8 mouse cellular contexts compared by ENCODE assay signal in the genomic region with DNA sequence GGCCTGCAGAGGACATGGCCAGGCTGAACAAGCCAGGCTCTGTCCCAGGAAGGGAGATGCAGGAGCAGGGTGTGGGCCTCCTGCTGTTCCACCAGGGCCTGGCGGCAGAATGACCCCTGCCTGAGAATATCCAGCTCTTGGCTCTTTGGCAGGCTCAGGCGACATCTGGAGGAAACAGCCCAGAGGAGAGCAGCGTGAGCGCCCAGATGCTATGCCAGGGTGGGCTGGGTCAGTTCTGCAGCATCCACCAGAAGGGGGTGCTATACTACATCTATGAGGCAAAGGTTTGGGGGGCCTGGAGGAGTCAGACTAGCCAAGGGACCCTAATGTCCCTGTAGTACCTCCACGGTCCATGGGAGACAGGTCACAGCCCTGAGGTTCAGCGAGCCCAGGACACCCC. TPM values are rescaled to one million over a fixed set of nuclear protein-coding genes. Genes with fewer than 3 reads are reported as not detected.
DNase-seq lines count a peak whose midpoint lies in the region; ATAC-seq and TF ChIP-seq lines count a peak whose summit lies in the region.

No protein-coding gene starts in this region.

- no peak overlapping the region for H3K4me3 ChIP-seq in embryonic facial prominence, embryonic 11.5 days (ENCODE audit: low read depth, low read length)
- H3K4me3 ChIP-seq in heart, postnatal 0 days (ENCODE audit: low read depth, low read length), result no peak overlapping the region
- 0 out of 2 replicates have a peak overlapping the region, but pooled peaks have one; percentile 5 for H3K4me3 ChIP-seq in midbrain, embryonic 10.5 days

- H3K27ac ChIP-seq in embryonic facial prominence, embryonic 11.5 days (replicated peaks; ENCODE audit: low read depth, low read length), result no peak overlapping the region
- 0 out of 2 replicates have a peak overlapping the region, but pooled peaks have one; percentile 20 for H3K27ac ChIP-seq in heart, postnatal 0 days (ENCODE audit: low read depth)
- peak overlapping the region; percentile 46; the same call in 1 of the 2 replicates for H3K27ac ChIP-seq in midbrain, embryonic 10.5 days (replicated peaks)

- H3K9me3 ChIP-seq in embryonic facial prominence, embryonic 11.5 days (replicated peaks; ENCODE audit: control insufficient read depth, low read length), result no peaks in the 10 kb centered on the region
- H3K9me3 ChIP-seq in heart, postnatal 0 days (replicated peaks; ENCODE audit: control insufficient read depth, low read length), result no peaks in the 10 kb centered on the region
- no peaks in the 10 kb centered on the region for H3K9me3 ChIP-seq in midbrain, embryonic 10.5 days (replicated peaks)

- WGBS in embryonic facial prominence, embryonic 11.5 days, result 32% methylated on average over 6 of the region's 6 CpGs
- WGBS in heart, postnatal 0 days, result 23% methylated on average over 6 of the region's 6 CpGs
- 39% methylated on average over 6 of the region's 6 CpGs for WGBS in midbrain, embryonic 10.5 days

- H3K27me3 ChIP-seq in embryonic facial prominence, embryonic 11.5 days (ENCODE audit: control insufficient read depth, insufficient read depth, low read length), result no peaks in the 10 kb centered on the region
- H3K27me3 ChIP-seq in heart, postnatal 0 days (ENCODE audit: control insufficient read depth, insufficient read depth, low read length), result no peaks in the 10 kb centered on the region
- no peaks in the 10 kb centered on the region for H3K27me3 ChIP-seq in midbrain, embryonic 10.5 days (ENCODE audit: low read depth, poor library complexity, severe bottlenecking)

- no peak overlapping the region for H3K4me2 ChIP-seq in embryonic facial prominence, embryonic 11.5 days (ENCODE audit: low read depth, low read length)
- H3K4me2 ChIP-seq in heart, postnatal 0 days (ENCODE audit: low read depth, low read length), result no peak overlapping the region

- DNase-seq in urinary bladder, postnatal 14 days (ENCODE audit: low spot score), result peak; percentile 48
- DNase-seq in urinary bladder, postnatal 10 days (ENCODE audit: low spot score), result no peak
- peak; percentile 80 for DNase-seq in embryonic facial prominence, embryonic 11.5 days (ENCODE audit: low spot score)
- peak; percentile 69 for DNase-seq in heart, postnatal 0 days (ENCODE audit: low spot score)
- DNase-seq in kidney, postnatal 25 days, result peak; percentile 60 to 69
- DNase-seq in midbrain, embryonic 10.5 days (ENCODE audit: low spot score), result peak; percentile 61
- DNase-seq in thymus, postnatal 25 days, result peak; percentile 71
- no peak for DNase-seq in cerebellum, adult 18-20 months

- no peak overlapping the region for H3K9ac ChIP-seq in embryonic facial prominence, embryonic 11.5 days (replicated peaks; ENCODE audit: low read length)
- no peak overlapping the region for H3K9ac ChIP-seq in heart, postnatal 0 days (replicated peaks; ENCODE audit: low read depth, low read length)

- peaks cover 26% of the 10 kb centered on the region for H3K36me3 ChIP-seq in embryonic facial prominence, embryonic 11.5 days (replicated peaks; ENCODE audit: control insufficient read depth, insufficient read depth, low read depth, low read length)
- H3K36me3 ChIP-seq in heart, postnatal 0 days (replicated peaks; ENCODE audit: control insufficient read depth, insufficient read depth, low read length), result peaks cover 78% of the 10 kb centered on the region
- peaks cover 98% of the 10 kb centered on the region for H3K36me3 ChIP-seq in midbrain, embryonic 10.5 days

- no peak for TF ChIP-seq EP300 in heart, postnatal 0 days (IDR thresholded peaks at IDR 0.05; ENCODE audit: low read depth)

- 0 out of 2 replicates have a peak, but pooled peaks have one; percentile 18 for ATAC-seq in embryonic facial prominence, embryonic 11.5 days (replicated peaks; ENCODE audit: insufficient number of reproducible peaks, low FRiP score, low TSS enrichment, low read depth)
- ATAC-seq in heart, postnatal 0 days (ENCODE audit: insufficient read depth, low read depth), result peak; percentile 63

- peaks cover 2% of the 10 kb centered on the region; the same call in 1 of the 2 replicates for H3K4me1 ChIP-seq in embryonic facial prominence, embryonic 11.5 days (ENCODE audit: control insufficient read depth, insufficient read depth, low read length)
- no peaks in the 10 kb centered on the region; the same call in 1 of the 2 replicates for H3K4me1 ChIP-seq in heart, postnatal 0 days (ENCODE audit: control insufficient read depth, insufficient read depth)
- peaks cover 44% of the 10 kb centered on the region for H3K4me1 ChIP-seq in midbrain, embryonic 10.5 days

- peak; percentile 56 for TF ChIP-seq CTCF in heart, postnatal 0 days (IDR thresholded peaks at IDR 0.05; ENCODE audit: low read depth)

RNA-seq across cellular contexts. Expression of gene Rcor2, which starts 12.0 kb away (rescaled TPM):
- polyA plus RNA-seq in embryonic facial prominence, embryonic 11.5 days (2014; fragmentation: Nextera tagmentation; extraction: Ambion mirVana), result 17.6 and 18.8 TPM in 2 replicates
- 18.5 and 40.0 TPM in 2 replicates for total RNA-seq in heart, postnatal 0 days (2014; rRNA removed; ENCODE audit: low replicate concordance)
- polyA plus RNA-seq in heart, postnatal 0 days (2015; fragmentation: Nextera tagmentation; extraction: Ambion mirVana), result 8.5 and 9.7 TPM in 2 replicates
- polyA plus RNA-seq in midbrain, embryonic 10.5 days (2016; fragmentation: Nextera tagmentation; extraction: Ambion mirVana), result 62.2 and 73.1 TPM in 2 replicates

RNA-seq across cellular contexts. Expression of gene Naa40, which starts 38.1 kb away (rescaled TPM):
- 82.9 and 88.0 TPM in 2 replicates for polyA plus RNA-seq in embryonic facial prominence, embryonic 11.5 days (2014; fragmentation: Nextera tagmentation; extraction: Ambion mirVana)
- 30.2 and 44.0 TPM in 2 replicates for total RNA-seq in heart, postnatal 0 days (2014; rRNA removed; ENCODE audit: low replicate concordance)
- polyA plus RNA-seq in heart, postnatal 0 days (2015; fragmentation: Nextera tagmentation; extraction: Ambion mirVana), result 27.8 and 30.4 TPM in 2 replicates
- 105 and 107 TPM in 2 replicates for polyA plus RNA-seq in midbrain, embryonic 10.5 days (2016; fragmentation: Nextera tagmentation; extraction: Ambion mirVana)

Comparison
In these comparisons a context has a peak if more than half of its experiments do, and no peak if none do; other contexts are left out.
1. DNase-seq: peak in urinary bladder, postnatal 14 days (single experiment), embryonic facial prominence, embryonic 11.5 days (single experiment), heart, postnatal 0 days (single experiment), kidney, postnatal 25 days (2 of 2), midbrain, embryonic 10.5 days (single experiment) and thymus, postnatal 25 days (single experiment); none in urinary bladder, postnatal 10 days (single experiment) and cerebellum, adult 18-20 months (0 of 2).